ENCODE assay signal across 8 mouse cellular contexts in genomic region chr10:127422047-127422446, GRCm38 (mm10). TPM values are rescaled to one million over a fixed set of nuclear protein-coding genes. Genes with fewer than 3 reads are reported as not detected.
DNase-seq lines count a peak whose midpoint lies in the region; ATAC-seq and TF ChIP-seq lines count a peak whose summit lies in the region.

No protein-coding gene starts in this region.

- ATAC-seq in forebrain, postnatal 0 days: peak; percentile 64
- peak; percentile 86 to 87 for ATAC-seq in hematopoietic stem cell, adult 5-6 weeks (replicated peaks in 1 of 2; ENCODE audit: insufficient read depth in 1 of 2, low FRiP score in 2 of 2, low TSS enrichment in 1 of 2, low read depth in 1 of 2, poor library complexity in 2 of 2, severe bottlenecking in 2 of 2)
- peak; percentile 65 for ATAC-seq in lung, postnatal 0 days
- ATAC-seq in activated CD4-positive, CD25-positive, alpha-beta regulatory T cell, adult 4 months: no peak

- no peak overlapping the region for H3K4me3 ChIP-seq in forebrain, postnatal 0 days (ENCODE audit: low read depth, low read length)
- peak overlapping the region; percentile 56 for H3K4me3 ChIP-seq in layer of hippocampus, adult 2 months
- H3K4me3 ChIP-seq in lung, postnatal 0 days (ENCODE audit: low read depth, low read length): no peak overlapping the region

- peaks cover 17% of the 10 kb centered on the region for H3K4me1 ChIP-seq in forebrain, postnatal 0 days (ENCODE audit: insufficient read depth)
- no peaks in the 10 kb centered on the region for H3K4me1 ChIP-seq in lung, postnatal 0 days (ENCODE audit: insufficient read depth, low read depth, low read length)

- no peak for TF ChIP-seq CTCF in forebrain, postnatal 0 days (IDR thresholded peaks at IDR 0.05; ENCODE audit: low read depth)
- TF ChIP-seq CTCF in layer of hippocampus, adult 2 months (conservative IDR thresholded peaks at IDR 0.05): no peak
- no peak for TF ChIP-seq CTCF in lung, postnatal 0 days (IDR thresholded peaks at IDR 0.05)

- DNase-seq in Muller cell, postnatal 12 days (ENCODE audit: inconsistent ontology term): peak; percentile 64
- DNase-seq in cerebellum, adult 8-10 months: peak; percentile 56
- DNase-seq in forebrain, postnatal 0 days: peak; percentile 45
- peak; percentile 44 to 59 for DNase-seq in layer of hippocampus, adult 2 months (ENCODE audit: low spot score in 2 of 2)
- DNase-seq in lung, postnatal 0 days (ENCODE audit: low spot score): peak; percentile 56
- peak; percentile 50 for DNase-seq in ovary, postnatal 36 days (ENCODE audit: low spot score)

- no peak overlapping the region for H3K9ac ChIP-seq in forebrain, postnatal 0 days
- no peak overlapping the region for H3K9ac ChIP-seq in lung, postnatal 0 days (replicated peaks; ENCODE audit: low read depth)

- 17% methylated on average over 6 of the region's 6 CpGs for WGBS in forebrain, postnatal 0 days
- WGBS in lung, postnatal 0 days: 17% methylated on average over 6 of the region's 6 CpGs

- H3K9me3 ChIP-seq in forebrain, postnatal 0 days (ENCODE audit: low read length): no peaks in the 10 kb centered on the region
- H3K9me3 ChIP-seq in lung, postnatal 0 days (ENCODE audit: low read length): no peaks in the 10 kb centered on the region

- TF ChIP-seq EP300 in lung, postnatal 0 days (IDR thresholded peaks at IDR 0.05): no peak

- no peak overlapping the region for H3K27ac ChIP-seq in forebrain, postnatal 0 days (ENCODE audit: low read depth, low read length)
- H3K27ac ChIP-seq in layer of hippocampus, adult 2 months: peak overlapping the region; percentile 82
- H3K27ac ChIP-seq in lung, postnatal 0 days (ENCODE audit: low read length): no peak overlapping the region

- H3K4me2 ChIP-seq in forebrain, postnatal 0 days (ENCODE audit: low read depth): peak overlapping the region; percentile 42
- no peak overlapping the region; the same call in 1 of the 2 replicates for H3K4me2 ChIP-seq in lung, postnatal 0 days (replicated peaks; ENCODE audit: low read depth, low read length)

- H3K36me3 ChIP-seq in forebrain, postnatal 0 days (ENCODE audit: insufficient read depth): no peaks in the 10 kb centered on the region
- H3K36me3 ChIP-seq in lung, postnatal 0 days (ENCODE audit: insufficient read depth, low read length): no peaks in the 10 kb centered on the region

- no peaks in the 10 kb centered on the region for H3K27me3 ChIP-seq in forebrain, postnatal 0 days (ENCODE audit: insufficient read depth, low read length)
- H3K27me3 ChIP-seq in lung, postnatal 0 days (replicated peaks; ENCODE audit: insufficient read depth, low read length): no peaks in the 10 kb centered on the region

RNA-seq across cellular contexts. Expression of gene R3hdm2, which starts 41.9 kb away (rescaled TPM):
- 47.5 and 51.0 TPM in 2 replicates for total RNA-seq in forebrain, postnatal 0 days (2014; rRNA removed)
- 28.6 and 37.2 TPM in 2 replicates for polyA plus RNA-seq in forebrain, postnatal 0 days (2015; fragmentation: Nextera tagmentation; extraction: Ambion mirVana)
- total RNA-seq in hematopoietic stem cell, adult 5-6 weeks (2017): 41.3 and 73.9 TPM in 2 replicates
- total RNA-seq in layer of hippocampus, adult 2 months (2021): 100 to 1,000 TPM; 153 to 170 TPM
- polyA plus RNA-seq in lung, postnatal 0 days (2015; fragmentation: Nextera tagmentation; extraction: Ambion mirVana): 21.1 and 23.9 TPM in 2 replicates
- 10 to 100 TPM; 14.4 to 15.0 TPM for polyA plus RNA-seq in activated CD4-positive, CD25-positive, alpha-beta regulatory T cell, adult 4 months (2017; shearing (Covaris generic))

RNA-seq across cellular contexts. Expression of gene Inhbc, which starts 51.8 kb away (rescaled TPM):
- not detected in 2 replicates for total RNA-seq in forebrain, postnatal 0 days (2014; rRNA removed)
- not detected in 2 replicates for polyA plus RNA-seq in forebrain, postnatal 0 days (2015; fragmentation: Nextera tagmentation; extraction: Ambion mirVana)
- not detected in 2 replicates for total RNA-seq in hematopoietic stem cell, adult 5-6 weeks (2017)
- not detected for total RNA-seq in layer of hippocampus, adult 2 months (2021)
- not detected in 2 replicates for polyA plus RNA-seq in lung, postnatal 0 days (2015; fragmentation: Nextera tagmentation; extraction: Ambion mirVana)
- polyA plus RNA-seq in activated CD4-positive, CD25-positive, alpha-beta regulatory T cell, adult 4 months (2017; shearing (Covaris generic)): not detected
